Mouse (Mus musculus) thymus, adult 2 months (tissue): ENCODE measurements around the gene Myo1a. TPM values are rescaled to one million over a fixed set of nuclear protein-coding genes. Genes with fewer than 3 reads are reported as not detected.

Source experiments
- DNase-seq: peaks from one replicate; pipeline ENCODE4 v3.0.0; 2021
- H3K27ac ChIP-seq: fragments of 200-500 bp; 2 replicates; pipeline ENCODE4 v1.5.1; 2012; ENCODE audit warnings: low read length, control low read depth; ENCODE audit not compliant: control insufficient read depth, insufficient read depth
- H3K27me3 ChIP-seq: fragments of 200-500 bp; 2 replicates; pipeline ENCODE4 v1.6.1; 2012; ENCODE audit warnings: mild to moderate bottlenecking, low read length, moderate library complexity, mixed read lengths; ENCODE audit not compliant: control insufficient read depth, insufficient read depth
- H3K36me3 ChIP-seq: fragments of 200-500 bp; 2 replicates; pipeline ENCODE4 v1.6.1; 2012; ENCODE audit warnings: mild to moderate bottlenecking, low read length, moderate library complexity; ENCODE audit not compliant: control insufficient read depth, insufficient read depth
- H3K4me1 ChIP-seq: fragments of 200-500 bp; replicated peaks from 2 replicates; pipeline ENCODE4 v1.6.1; 2012; ENCODE audit warnings: low read length; ENCODE audit not compliant: control insufficient read depth, insufficient read depth
- H3K4me3 ChIP-seq: fragments of 200-500 bp; 2 replicates; pipeline ENCODE4 v1.5.1; 2012; ENCODE audit warnings: mild to moderate bottlenecking, low read length, control low read depth, moderate library complexity; ENCODE audit not compliant: control insufficient read depth, insufficient read depth
- CTCF ChIP-seq: fragments of 200-500 bp; IDR thresholded peaks from 2 replicates; pipeline ENCODE4 v1.5.1; 2012; ENCODE audit warnings: mild to moderate bottlenecking, control low read depth, low read length, moderate library complexity, borderline replicate concordance; ENCODE audit not compliant: control insufficient read depth, poor library complexity, insufficient read depth; ENCODE audit errors: extremely low read depth
- POLR2A ChIP-seq: fragments of 200-500 bp; IDR thresholded peaks from 2 replicates; pipeline ENCODE4 v1.6.1; 2012; ENCODE audit warnings: mild to moderate bottlenecking, low read length, control low read depth, moderate library complexity; ENCODE audit not compliant: control insufficient read depth, poor library complexity, insufficient read depth; ENCODE audit errors: extremely low read depth
- WGBS: fragments of 180-500 bp; shearing (Covaris S2); methylation state at CpG from one replicate; pipeline ENCODE4 v1.1.7; 2018; 5-methylcytosine and 5-hydroxymethylcytosine counted together
- polyA plus RNA-seq: library from polyadenylated mRNA; depleted of rRNA; stranded (reverse); fragments of >200 nt; gene quantifications from 2 replicates; pipeline ENCODE4 v1.2.3, GENCODE M21; 2012

The Myo1a gene
- polyA plus RNA-seq, 1 experiment: 1.8 TPM

- H3K27ac ChIP-seq: no peak overlapping the region
- WGBS: 2% methylated on average over 54 of the region's 55 CpGs
- no peak for TF ChIP-seq POLR2A
- TF ChIP-seq CTCF: no peak
- H3K4me1 ChIP-seq: peaks cover 12% of the 10 kb centered on the region
- DNase-seq: peak; percentile 51
- H3K4me3 ChIP-seq: peak overlapping the region; percentile 47
- no peaks in the 10 kb centered on the region; the same call in 1 of the 2 replicates for H3K27me3 ChIP-seq
- H3K36me3 ChIP-seq: peaks cover 19% of the 10 kb centered on the region
Measured at GRCm38 (mm10) chr10:127739661-127740161, 34.7 kb downstream of the Myo1a start.

DNA sequence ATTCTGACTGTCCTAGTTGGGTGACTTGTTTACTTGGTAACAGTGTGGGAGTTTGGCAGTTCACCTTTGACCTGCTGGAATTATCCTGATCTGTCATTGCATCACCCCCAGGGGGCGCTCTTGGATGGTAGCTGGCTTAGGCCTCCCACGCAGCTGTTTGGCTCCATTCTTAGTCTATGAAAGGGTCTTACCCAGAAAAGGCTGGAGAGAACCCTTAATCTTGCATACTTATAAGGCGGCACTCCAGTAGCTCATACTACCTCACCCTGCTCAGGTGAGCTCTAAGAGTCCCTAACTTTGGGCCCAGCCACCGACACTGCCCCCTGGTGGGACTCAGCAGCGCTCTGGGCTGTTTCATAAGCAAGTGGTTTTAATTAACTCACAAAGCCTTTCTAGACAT, 39.7 kb downstream of the Myo1a start:
- no peaks in the 10 kb centered on the region; the same call in 1 of the 2 replicates for H3K27me3 ChIP-seq
- peaks cover 19% of the 10 kb centered on the region for H3K36me3 ChIP-seq
- 90% methylated on average over 5 of the region's 5 CpGs for WGBS
- H3K4me3 ChIP-seq: no peak overlapping the region
- TF ChIP-seq POLR2A (no peak), CTCF (peak; percentile 91)
- peak; percentile 51 for DNase-seq
- no peak overlapping the region for H3K27ac ChIP-seq
- H3K4me1 ChIP-seq: peaks cover 4% of the 10 kb centered on the region

GRCm38 (mm10) chr10:127745886-127746285, 40.9 kb downstream of the Myo1a start:
- H3K4me1 ChIP-seq: no peaks in the 10 kb centered on the region
- no peaks in the 10 kb centered on the region for H3K27me3 ChIP-seq
- WGBS: 71% methylated on average over 5 of the region's 5 CpGs
- TF ChIP-seq POLR2A (no peak), CTCF (no peak)
- H3K4me3 ChIP-seq: no peak overlapping the region
- H3K36me3 ChIP-seq: peaks cover 19% of the 10 kb centered on the region
- DNase-seq: no peak
- H3K27ac ChIP-seq: no peak overlapping the region

DNA sequence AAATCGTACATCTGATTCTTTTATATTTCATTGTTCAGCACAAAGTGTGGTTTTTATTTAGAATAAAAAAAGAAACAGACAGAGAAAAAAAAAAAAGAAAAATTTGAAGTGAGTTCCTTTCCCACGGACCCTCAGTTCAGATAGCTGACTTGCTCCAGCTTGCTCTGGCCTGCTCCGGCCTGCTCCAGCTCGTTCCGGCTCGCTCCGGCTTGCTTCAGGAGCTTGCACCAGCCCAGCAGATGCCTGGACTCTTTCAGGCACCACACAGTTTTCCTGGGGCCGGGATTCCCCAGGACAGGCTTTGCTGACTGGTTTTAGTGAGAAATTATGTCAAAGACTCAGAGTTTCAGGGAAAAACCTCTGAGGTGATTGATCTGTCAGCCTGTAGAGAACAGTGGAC, 42.3 kb downstream of the Myo1a start:
- no peak for DNase-seq
- H3K4me3 ChIP-seq: no peak overlapping the region
- H3K27ac ChIP-seq: no peak overlapping the region
- no peak for TF ChIP-seq CTCF
- TF ChIP-seq POLR2A: no peak
- no peaks in the 10 kb centered on the region for H3K27me3 ChIP-seq
- WGBS: 91% methylated on average over 8 of the region's 8 CpGs
- H3K4me1 ChIP-seq: no peaks in the 10 kb centered on the region
- H3K36me3 ChIP-seq: peaks cover 16% of the 10 kb centered on the region

DNA sequence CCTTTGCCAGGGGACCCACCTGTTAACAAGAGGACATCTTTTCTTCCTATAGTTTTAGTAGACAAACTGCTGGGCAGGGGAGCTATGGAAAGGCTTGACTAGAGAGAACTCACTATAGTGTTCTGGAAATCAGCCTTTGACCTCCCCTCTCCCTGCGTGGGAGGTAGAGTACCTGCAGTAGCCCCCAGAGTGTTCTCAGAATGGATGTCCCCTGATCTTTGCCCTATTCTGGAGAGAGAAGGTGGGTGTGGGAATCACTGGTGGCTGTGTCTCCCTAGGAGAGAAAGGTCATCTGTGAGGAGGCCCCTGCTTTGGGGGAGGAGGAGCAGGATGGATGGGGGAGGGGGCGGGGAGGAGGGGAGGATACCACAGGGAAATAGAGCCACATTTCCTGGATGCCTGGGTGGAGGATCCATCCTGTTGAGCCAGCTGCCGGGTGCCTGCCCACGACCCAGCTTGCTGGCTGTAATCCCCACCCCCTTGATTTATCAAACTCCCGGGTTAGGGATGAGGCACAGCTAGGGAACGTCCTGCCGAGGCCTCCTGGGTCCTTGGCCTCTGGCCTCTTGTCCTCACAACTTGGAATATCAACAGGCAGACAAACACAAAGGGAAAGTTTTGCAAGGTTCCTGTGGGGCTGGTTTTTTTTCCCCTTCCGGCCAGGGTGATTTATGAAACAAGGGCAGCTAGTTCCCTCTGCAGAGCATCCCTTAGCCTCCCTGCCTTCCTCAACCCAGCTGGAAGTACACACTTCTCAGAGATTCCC, 44.1 kb downstream of the Myo1a start:
- WGBS: 66% methylated on average over 8 of the region's 8 CpGs
- Histone ChIP-seq H3K27me3 (no peaks in the 10 kb centered on the region), H3K4me1 (no peaks in the 10 kb centered on the region), H3K4me3 (no peak overlapping the region), H3K27ac (no peak overlapping the region), H3K36me3 (no peaks in the 10 kb centered on the region; the same call in 1 of the 2 replicates)
- no peak for TF ChIP-seq POLR2A
- no peak for TF ChIP-seq CTCF
- DNase-seq: no peak

- Histone ChIP-seq H3K4me3 (no peak overlapping the region), H3K27ac (no peak overlapping the region), H3K27me3 (no peaks in the 10 kb centered on the region), H3K36me3 (no peaks in the 10 kb centered on the region), H3K4me1 (no peaks in the 10 kb centered on the region)
- 87% methylated on average over 24 of the region's 24 CpGs for WGBS
- no peak for DNase-seq
- TF ChIP-seq POLR2A (no peak), CTCF (no peak)
Measured at GRCm38 (mm10) chr10:127750136-127750777, 45.3 kb downstream of the Myo1a start.

DNA sequence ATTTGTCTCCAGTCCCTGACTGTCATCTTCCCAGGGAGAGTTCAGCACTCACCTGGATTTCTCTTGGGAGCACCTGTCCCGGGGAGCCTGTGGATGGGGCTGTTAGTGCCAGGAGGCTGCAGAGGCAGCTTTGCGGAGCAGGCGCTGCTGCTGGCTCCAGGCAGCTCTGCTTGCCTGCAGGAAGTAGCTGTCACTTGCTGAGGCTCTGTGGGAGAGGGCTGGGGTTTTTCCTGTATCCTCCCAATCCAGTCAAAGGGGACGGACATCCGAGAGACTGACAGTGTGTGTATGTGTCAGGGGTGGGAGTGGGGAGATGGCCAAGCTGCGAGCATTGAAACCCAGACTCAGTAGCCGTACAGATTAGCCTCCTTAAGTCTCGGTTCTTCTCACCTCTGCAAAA, 46.6 kb downstream of the Myo1a start, which contains the start of gene Gpr182:
Gpr182 (minus strand) TSS at position 185 of the 400 bp plus-strand sequence.
- DNase-seq: no peak
- H3K36me3 ChIP-seq: no peaks in the 10 kb centered on the region
- no peak within 1 kb of the TSS for H3K4me3 ChIP-seq
- WGBS: 85% methylated on average over 8 of the region's 8 CpGs
- H3K4me1 ChIP-seq: no peaks in the 10 kb centered on the region
- H3K27me3 ChIP-seq: no peaks in the 10 kb centered on the region
- H3K27ac ChIP-seq: no peak within 1 kb of the TSS
- no peak for TF ChIP-seq POLR2A
- TF ChIP-seq CTCF: no peak
